Mouse (Mus musculus) limb, embryonic 13.5 days (tissue): ENCODE measurements around the gene Zfp62. TPM values are rescaled to one million over a fixed set of nuclear protein-coding genes. Genes with fewer than 3 reads are reported as not detected.
"Not testable (repeated sequence)": the region's sequence is repeated elsewhere in the genome, so short reads cannot be mapped to it uniquely, and the experiment has no call there.

Experiments
- ATAC-seq: fragments of 200-750 bp; cut with Nextera tagmentation; 2 replicates; pipeline ENCODE4 v1.8.0; 2017; ENCODE audit warnings: low read depth, moderate number of reproducible peaks, moderate TSS enrichment; ENCODE audit not compliant: low FRiP score
- H3K27ac ChIP-seq: fragments of 300-500 bp; sonication (generic); 2 replicates; pipeline ENCODE4 v1.5.1; 2015; ENCODE audit warnings: inconsistent platforms, mild to moderate bottlenecking, moderate library complexity
- H3K27me3 ChIP-seq: fragments of 300-500 bp; sonication (generic); 2 replicates; pipeline ENCODE4 v1.6.1; 2015; ENCODE audit warnings: mild to moderate bottlenecking, inconsistent platforms
- H3K36me3 ChIP-seq: fragments of 300-500 bp; sonication (generic); 2 replicates; pipeline ENCODE4 v1.6.1; 2015; ENCODE audit warnings: inconsistent platforms, mild to moderate bottlenecking, moderate library complexity
- H3K4me1 ChIP-seq: fragments of 300-500 bp; sonication (generic); 2 replicates; pipeline ENCODE4 v1.6.1; 2015; ENCODE audit warnings: inconsistent platforms
- H3K4me2 ChIP-seq: fragments of 300-500 bp; sonication (generic); replicated peaks from 2 replicates; pipeline ENCODE4 v1.6.1; 2015; ENCODE audit warnings: inconsistent platforms, mild to moderate bottlenecking, moderate library complexity
- H3K4me3 ChIP-seq: fragments of 300-500 bp; sonication (generic); 2 replicates; pipeline ENCODE4 v1.5.1; 2015; ENCODE audit warnings: moderate library complexity, mild to moderate bottlenecking, inconsistent platforms
- H3K9ac ChIP-seq: fragments of 300-500 bp; sonication (generic); 2 replicates; pipeline ENCODE4 v1.6.1; 2015; ENCODE audit warnings: mild to moderate bottlenecking, inconsistent platforms
- H3K9me3 ChIP-seq: fragments of 300-500 bp; sonication (generic); 2 replicates; pipeline ENCODE4 v1.6.1; 2016; ENCODE audit warnings: inconsistent platforms
- WGBS: fragments of 180-500 bp; shearing (Covaris S2); methylation state at CpG from one replicate; pipeline ENCODE4 v1.1.7; 2015; 5-methylcytosine and 5-hydroxymethylcytosine counted together
- polyA plus RNA-seq: library from polyadenylated mRNA; unstranded; fragments of >200 nt; fragmentation: Nextera tagmentation; extraction: Ambion mirVana; gene quantifications from 2 replicates; pipeline ENCODE4 v1.2.1, GENCODE M21; 2015

The Zfp62 gene
- polyA plus RNA-seq, result 44.5 and 48.8 TPM in 2 replicates

DNA sequence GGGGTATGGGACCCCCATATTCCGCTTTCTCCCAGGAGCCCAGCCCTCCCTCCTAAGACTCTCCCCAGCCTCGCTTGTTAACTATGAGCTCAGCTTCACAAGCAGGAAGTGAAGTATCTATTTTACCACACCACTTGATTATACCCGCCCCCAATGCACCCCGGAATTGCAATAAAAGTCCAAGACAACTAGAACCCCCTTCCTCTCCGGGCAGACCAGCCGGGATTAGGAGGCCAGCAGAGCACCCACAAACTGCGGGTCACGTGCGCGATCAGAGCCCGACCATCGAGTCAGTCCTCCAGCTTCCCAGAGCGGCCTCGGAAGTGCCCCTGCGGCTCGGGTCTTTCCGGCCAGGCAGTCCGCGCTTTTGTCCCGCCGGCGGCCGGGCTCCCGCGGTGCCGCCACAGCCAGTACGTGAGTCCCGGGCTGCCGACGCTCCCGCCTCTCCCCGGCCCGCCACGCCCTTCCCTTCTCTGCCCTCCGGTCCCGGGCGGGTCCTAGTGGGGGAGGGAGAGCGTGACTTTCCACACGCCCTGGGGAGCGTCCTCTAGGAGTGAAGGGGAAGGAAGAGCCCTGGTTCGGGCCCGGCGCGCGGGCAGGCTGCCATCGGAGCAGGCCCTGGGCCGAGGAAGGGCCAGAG, at the start of gene Zfp62:
TSS of gene Zfp62 (plus strand) at position 164 of the 640 bp plus-strand sequence.
- Histone ChIP-seq H3K36me3 (peaks cover 16% of the 10 kb centered on the region), H3K4me2 (peak within 1 kb of the TSS; percentile 83), H3K27me3 (no peaks in the 10 kb centered on the region), H3K27ac (peak within 1 kb of the TSS; percentile 99), H3K9me3 (no peaks in the 10 kb centered on the region), H3K4me1 (peaks cover 13% of the 10 kb centered on the region), H3K9ac (peak within 1 kb of the TSS; percentile 94), H3K4me3 (peak within 1 kb of the TSS; percentile 86)
- under 1% methylated on average over 46 of the region's 47 CpGs for WGBS
- ATAC-seq, result peak; percentile 95

DNA sequence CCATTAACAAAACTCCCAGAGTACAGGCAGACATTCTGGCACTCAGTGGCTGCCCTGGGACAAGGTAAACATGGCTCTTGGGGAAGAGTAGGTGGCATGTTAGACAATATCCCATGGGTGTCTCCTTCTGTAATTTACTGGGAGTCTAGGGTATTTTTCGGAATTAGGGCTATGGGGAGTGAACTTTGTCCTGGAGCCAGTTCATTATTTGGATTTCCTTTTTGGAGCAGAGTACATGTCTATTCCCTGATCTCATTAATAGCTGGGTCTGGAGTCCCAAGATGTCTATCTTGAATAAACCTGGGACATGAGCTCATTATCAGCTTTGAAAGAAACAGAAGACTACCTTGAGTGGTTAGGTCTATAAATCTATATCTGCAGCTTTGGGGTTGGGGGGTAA, 49.0 kb upstream of the Zfp62 start, which contains the start of gene Olfr1394:
TSS of gene Olfr1394 (plus strand) at position 301 of the 400 bp plus-strand sequence.
- H3K4me3 ChIP-seq, result no peak within 1 kb of the TSS
- no peak for ATAC-seq
- no peaks in the 10 kb centered on the region for H3K27me3 ChIP-seq
- no peaks in the 10 kb centered on the region for H3K9me3 ChIP-seq
- no peak within 1 kb of the TSS for H3K9ac ChIP-seq
- no peaks in the 10 kb centered on the region for H3K4me1 ChIP-seq
- H3K36me3 ChIP-seq, result no peaks in the 10 kb centered on the region
- H3K4me2 ChIP-seq, result no peak within 1 kb of the TSS
- H3K27ac ChIP-seq, result no peak within 1 kb of the TSS
- WGBS, result 76% methylated on average over 1 of the region's 1 CpGs

DNA sequence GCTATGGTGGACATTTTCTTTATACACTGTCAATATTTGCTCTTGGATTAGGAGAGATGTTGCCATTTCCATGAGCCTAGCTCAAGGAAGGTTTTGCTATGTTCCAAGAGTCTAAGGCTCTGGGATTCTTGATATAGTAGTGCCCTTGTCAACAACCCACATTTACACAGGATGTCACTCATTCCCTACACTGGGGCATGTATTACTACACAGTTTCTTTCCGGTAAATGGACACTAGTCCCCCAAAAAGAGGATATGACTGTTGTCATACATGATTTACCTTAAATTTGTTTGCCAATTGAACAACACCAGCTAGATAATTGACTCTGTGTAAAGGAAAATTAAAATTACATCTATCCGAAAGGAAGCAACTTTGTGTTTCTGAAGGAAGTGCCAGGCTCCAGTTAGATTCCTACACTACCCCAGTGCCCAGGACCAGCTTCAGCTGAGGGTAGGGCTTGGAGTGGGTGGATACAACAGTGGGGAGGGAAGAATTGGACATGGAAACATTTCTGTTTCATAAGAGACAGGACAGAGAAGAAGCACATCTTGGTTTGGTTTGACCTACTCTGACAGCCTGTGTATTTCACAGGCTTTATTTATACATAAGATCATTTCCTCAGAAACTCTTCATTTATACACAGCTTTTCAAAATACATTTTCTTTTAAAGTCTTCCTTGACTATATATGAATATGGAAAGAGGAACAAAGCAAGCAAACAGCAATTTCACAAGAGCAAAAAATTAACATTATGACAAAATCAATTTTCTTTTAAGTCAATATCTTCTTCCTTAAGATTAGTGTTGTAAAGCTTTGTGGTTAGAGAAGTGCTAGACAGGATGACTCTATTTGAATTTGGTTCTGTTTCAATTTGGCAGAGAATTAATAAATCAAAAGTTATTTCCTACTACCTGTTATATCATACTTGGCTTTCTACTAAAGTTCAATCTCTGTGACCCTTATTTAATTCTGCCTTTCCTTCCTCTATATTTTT, 46.0 kb upstream of the Zfp62 start:
- H3K27ac ChIP-seq, result no peak overlapping the region
- H3K36me3 ChIP-seq, result no peaks in the 10 kb centered on the region
- no peaks in the 10 kb centered on the region for H3K9me3 ChIP-seq
- H3K4me1 ChIP-seq, result no peaks in the 10 kb centered on the region
- H3K27me3 ChIP-seq, result no peaks in the 10 kb centered on the region
- H3K4me2 ChIP-seq, result no peak overlapping the region
- H3K4me3 ChIP-seq, result no peak overlapping the region
- H3K9ac ChIP-seq, result no peak overlapping the region
- WGBS, result 84% methylated on average over 2 of the region's 2 CpGs
- ATAC-seq, result no peak

DNA sequence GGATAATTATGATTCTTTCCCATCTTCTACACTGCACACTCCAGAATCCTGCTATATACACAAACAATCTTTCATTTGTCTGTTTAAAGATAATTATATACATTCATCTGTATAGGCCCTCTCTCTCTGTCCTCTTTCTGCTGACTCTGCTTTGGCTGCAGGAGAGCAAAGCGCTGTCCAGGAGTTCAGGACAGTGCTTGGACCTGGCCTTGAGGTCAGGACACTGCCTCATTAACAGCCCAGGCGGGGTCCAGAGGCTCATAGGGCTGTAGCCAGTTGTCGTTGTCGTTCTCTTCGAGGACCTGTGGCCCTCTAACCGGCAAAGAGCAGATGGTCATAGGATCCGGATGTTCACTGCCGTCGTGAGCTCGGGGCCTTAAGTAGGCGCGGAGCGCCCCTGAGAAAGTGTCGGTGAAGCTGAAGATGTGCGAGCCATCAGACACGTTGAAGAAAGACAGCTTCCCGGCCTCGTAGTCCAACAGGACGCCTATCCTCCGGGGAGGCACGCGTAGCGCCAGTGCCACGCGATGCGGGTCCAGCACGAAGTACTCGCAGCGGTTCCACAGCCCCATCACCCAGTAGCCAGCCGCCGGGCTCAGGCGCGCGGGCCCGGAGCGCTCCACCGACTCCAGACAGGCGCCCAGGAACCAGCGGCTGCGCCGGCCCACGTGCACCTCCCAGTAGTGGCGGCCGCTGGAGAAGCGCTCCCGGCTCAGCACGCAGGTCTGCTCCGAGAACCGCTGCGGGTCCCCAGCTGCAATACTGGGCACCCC, 34.1 kb upstream of the Zfp62 start:
- peak; percentile 48; the same call in 1 of the 2 replicates for ATAC-seq

DNA sequence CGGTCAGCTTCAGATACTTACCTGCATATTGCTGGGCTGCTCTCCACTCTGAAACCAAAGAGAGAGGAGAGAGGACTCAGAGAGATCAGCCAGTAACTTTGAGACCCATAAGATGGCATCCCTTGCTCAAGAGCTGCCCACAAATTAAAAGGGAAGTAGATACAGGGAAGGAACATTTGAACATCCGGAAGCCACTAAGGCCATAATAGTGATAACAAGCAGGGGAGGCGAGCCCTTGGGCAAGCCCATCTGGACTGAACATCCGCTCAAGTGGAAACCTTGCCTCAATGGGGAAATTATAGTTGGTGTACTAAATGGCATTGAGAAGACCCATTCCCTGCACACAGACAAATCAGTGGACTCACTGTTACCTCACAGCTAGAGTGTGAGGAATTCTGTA, 32.5 kb upstream of the Zfp62 start:
- Histone ChIP-seq H3K4me2 (no peak overlapping the region), H3K9me3 (0 out of 2 replicates have a peak, but pooled peaks cover 8% of the 10 kb centered on the region), H3K27me3 (peaks cover 36% of the 10 kb centered on the region), H3K9ac (no peak overlapping the region), H3K4me1 (peaks cover 7% of the 10 kb centered on the region), H3K4me3 (no peak overlapping the region), H3K27ac (no peak overlapping the region), H3K36me3 (no peaks in the 10 kb centered on the region)
- WGBS, result 88% methylated on average over 4 of the region's 4 CpGs
- ATAC-seq, result no peak

More for the DNA sequence above, 34.1 kb upstream of the Zfp62 start:
- 4% methylated on average over 50 of the region's 50 CpGs for WGBS
- Histone ChIP-seq H3K4me1 (peaks cover 7% of the 10 kb centered on the region), H3K4me2 (peak overlapping the region; percentile 68), H3K9ac (peak overlapping the region; percentile 53), H3K27ac (no peak overlapping the region), H3K27me3 (peaks cover 36% of the 10 kb centered on the region), H3K4me3 (peak overlapping the region; percentile 37), H3K36me3 (no peaks in the 10 kb centered on the region), H3K9me3 (0 out of 2 replicates have a peak, but pooled peaks cover 8% of the 10 kb centered on the region)

DNA sequence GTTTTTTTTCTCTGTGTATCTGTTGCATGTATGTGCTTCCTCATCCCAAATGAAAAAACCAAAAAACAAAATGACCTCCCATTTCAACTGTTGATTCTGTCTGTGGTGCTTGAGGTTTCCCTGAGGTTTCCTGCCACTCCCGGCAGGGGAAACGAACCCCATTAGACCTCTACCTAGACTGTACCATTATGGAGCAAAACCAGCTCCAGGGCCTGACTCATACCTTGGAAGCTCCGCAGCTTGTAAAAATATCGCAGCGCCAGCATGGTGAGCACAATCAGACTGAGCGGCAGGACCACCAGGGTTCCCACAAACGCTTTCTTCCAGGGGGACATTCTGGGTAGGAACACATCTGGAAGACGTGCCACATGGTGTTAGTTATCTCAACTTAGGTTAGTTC, 27.7 kb upstream of the Zfp62 start:
- H3K4me3 ChIP-seq, result no peak overlapping the region
- no peak overlapping the region for H3K9ac ChIP-seq
- H3K9me3 ChIP-seq, result no peaks in the 10 kb centered on the region
- ATAC-seq, result no peak
- peaks cover 7% of the 10 kb centered on the region for H3K27me3 ChIP-seq
- WGBS, result 84% methylated on average over 8 of the region's 8 CpGs
- H3K27ac ChIP-seq, result no peak overlapping the region
- no peaks in the 10 kb centered on the region for H3K36me3 ChIP-seq
- H3K4me1 ChIP-seq, result no peaks in the 10 kb centered on the region
- H3K4me2 ChIP-seq, result no peak overlapping the region

DNA sequence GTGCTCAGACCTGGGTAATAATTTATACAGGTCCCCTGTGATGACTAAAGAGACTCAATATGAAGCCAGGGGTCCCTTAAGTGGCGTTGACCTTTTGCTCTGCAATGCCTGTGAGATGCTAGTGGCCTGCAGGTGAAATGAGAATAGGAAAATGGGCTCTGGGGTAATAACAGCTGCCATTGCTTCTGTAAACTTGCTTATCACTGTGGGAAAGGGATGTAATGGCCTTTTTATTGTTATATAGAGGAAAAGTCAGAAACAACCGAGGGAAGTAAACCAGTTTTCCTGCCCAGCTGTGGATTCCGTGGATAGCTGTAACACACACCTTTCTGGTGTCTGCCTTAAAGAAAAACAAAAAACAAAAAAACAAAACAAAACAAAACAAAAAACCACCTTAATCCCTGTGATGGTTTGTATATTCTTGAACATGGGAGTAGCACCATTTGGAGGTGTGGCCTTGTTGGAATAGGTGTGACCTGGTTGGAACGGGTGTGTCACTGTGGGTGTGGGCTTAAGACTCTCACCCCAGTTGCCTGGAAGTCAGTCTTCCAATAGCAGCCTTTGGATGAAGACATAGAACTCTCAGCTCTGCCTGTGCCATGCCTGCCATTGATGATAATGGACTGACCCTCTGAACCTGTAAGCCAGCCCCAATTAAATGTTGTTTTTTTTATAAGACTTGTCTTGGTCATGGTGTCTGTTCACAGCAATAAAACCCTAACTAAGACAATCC, 26.9 kb upstream of the Zfp62 start:
- H3K27me3 ChIP-seq, H3K9ac ChIP-seq, H3K27ac ChIP-seq, H3K9me3 ChIP-seq, H3K36me3 ChIP-seq, ATAC-seq, H3K4me2 ChIP-seq, H3K4me1 ChIP-seq, H3K4me3 ChIP-seq: not testable (repeated sequence)
- WGBS, result 61% methylated on average over 4 of the region's 4 CpGs

DNA sequence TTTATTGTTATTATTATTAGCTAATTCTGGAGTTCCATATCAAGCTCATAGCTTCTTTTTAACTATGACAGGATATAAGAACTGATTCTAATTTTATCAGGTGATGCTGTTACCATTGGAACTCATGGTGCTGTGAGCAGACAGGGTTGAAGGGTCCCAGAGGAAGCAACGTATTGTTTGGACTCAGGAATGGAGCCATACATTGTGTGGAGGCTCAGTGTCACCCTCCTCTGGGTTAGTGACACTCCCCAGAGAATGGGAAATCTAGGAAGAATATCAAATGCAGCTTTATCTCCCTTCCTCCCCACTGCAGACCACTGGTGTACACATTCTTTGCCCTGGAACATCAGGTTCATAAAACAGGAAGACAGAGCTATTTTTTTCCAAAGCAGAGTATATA, 19.9 kb upstream of the Zfp62 start:
- Histone ChIP-seq H3K27me3 (no peaks in the 10 kb centered on the region), H3K9ac (no peak overlapping the region), H3K4me2 (no peak overlapping the region), H3K4me3 (no peak overlapping the region), H3K36me3 (no peaks in the 10 kb centered on the region), H3K9me3 (no peaks in the 10 kb centered on the region), H3K4me1 (no peaks in the 10 kb centered on the region), H3K27ac (no peak overlapping the region)
- no peak for ATAC-seq
- 62% methylated on average over 1 of the region's 1 CpGs for WGBS

DNA sequence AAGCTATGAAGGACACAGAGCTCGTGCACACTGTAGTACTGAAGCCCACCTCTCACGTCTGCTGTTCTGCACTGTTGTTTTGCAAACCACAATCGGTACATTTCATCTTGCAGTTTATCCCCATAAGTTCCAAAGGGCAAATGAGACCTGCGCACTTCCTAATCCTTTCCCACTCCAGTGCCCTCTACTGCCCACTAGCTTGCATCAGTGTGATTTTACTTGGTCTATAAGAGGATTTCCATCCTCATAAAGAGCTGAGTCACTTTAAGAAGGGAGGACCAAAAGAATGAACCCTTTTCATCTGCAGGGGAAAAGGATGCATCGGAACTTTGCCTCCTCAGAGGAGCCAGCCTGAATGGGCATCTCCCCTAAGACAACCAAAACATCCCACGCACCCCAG, 16.6 kb upstream of the Zfp62 start:
- Histone ChIP-seq H3K9ac (no peak overlapping the region), H3K9me3 (no peaks in the 10 kb centered on the region), H3K27ac (no peak overlapping the region), H3K27me3 (no peaks in the 10 kb centered on the region), H3K4me3 (no peak overlapping the region), H3K4me1 (no peaks in the 10 kb centered on the region), H3K4me2 (no peak overlapping the region), H3K36me3 (no peaks in the 10 kb centered on the region)
- 82% methylated on average over 6 of the region's 6 CpGs for WGBS
- no peak for ATAC-seq

DNA sequence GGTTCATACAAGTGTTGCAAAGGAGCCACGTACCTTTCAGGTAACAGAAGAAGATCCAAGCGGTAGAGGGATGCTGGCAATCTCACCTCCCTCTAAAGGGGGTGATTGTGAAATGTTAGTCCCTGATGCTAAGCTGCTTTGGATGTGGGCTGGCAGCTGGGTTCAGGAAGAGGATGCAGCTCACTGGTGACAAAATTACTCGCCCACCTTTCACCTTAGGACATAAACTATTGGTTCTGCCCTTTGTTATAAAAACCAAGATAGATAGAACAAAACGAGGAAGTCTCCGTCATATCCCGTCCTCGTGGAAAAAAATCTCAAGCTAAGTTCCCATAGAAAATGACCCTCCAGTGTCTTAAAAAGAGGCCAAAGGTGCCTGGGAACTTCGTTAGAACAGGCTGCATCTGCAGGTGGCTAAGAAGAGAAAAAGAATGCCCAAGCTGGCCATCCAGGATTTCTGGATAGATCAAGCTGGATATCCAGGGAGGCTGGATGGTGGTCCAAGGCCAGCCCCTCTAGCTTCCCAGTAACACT, 16.1 kb upstream of the Zfp62 start, which contains the start of gene Btnl9:
TSS of gene Btnl9 (minus strand) at position 205 of the 534 bp plus-strand sequence.
- no peak within 1 kb of the TSS for H3K4me2 ChIP-seq
- no peak within 1 kb of the TSS for H3K27ac ChIP-seq
- H3K9ac ChIP-seq, result no peak within 1 kb of the TSS
- H3K27me3 ChIP-seq, result no peaks in the 10 kb centered on the region
- no peaks in the 10 kb centered on the region for H3K4me1 ChIP-seq
- WGBS, result 79% methylated on average over 8 of the region's 8 CpGs
- no peak within 1 kb of the TSS for H3K4me3 ChIP-seq
- ATAC-seq, result no peak
- H3K36me3 ChIP-seq, result no peaks in the 10 kb centered on the region
- H3K9me3 ChIP-seq, result no peaks in the 10 kb centered on the region

DNA sequence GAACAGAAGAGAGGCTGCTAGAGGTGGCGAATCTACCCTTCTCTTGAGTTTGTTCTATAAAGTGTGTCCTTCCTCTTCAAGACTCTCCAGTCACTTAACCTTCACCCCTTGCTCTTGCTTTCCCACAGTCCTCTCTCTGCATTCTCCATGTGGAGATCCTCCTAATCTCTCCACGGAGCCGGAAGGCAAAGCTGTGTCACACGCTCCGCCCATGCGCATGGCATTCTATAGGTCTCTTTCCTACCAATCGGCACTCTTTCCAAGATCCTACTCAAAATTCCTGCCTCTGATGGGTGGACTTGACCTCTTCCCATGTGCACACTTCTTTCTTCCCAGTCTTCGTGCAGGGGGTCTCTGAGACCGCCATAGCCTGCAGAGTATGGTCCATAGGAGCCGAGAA, 15.4 kb upstream of the Zfp62 start:
- WGBS, result 81% methylated on average over 10 of the region's 10 CpGs
- no peaks in the 10 kb centered on the region for H3K36me3 ChIP-seq
- no peaks in the 10 kb centered on the region for H3K9me3 ChIP-seq
- no peak overlapping the region for H3K27ac ChIP-seq
- H3K4me3 ChIP-seq, result no peak overlapping the region
- H3K4me2 ChIP-seq, result no peak overlapping the region
- H3K9ac ChIP-seq, result no peak overlapping the region
- H3K4me1 ChIP-seq, result no peaks in the 10 kb centered on the region
- no peaks in the 10 kb centered on the region for H3K27me3 ChIP-seq
- no peak for ATAC-seq
